Mouse (Mus musculus) spleen, postnatal 10 days (tissue): ENCODE results near the gene Fam227b.

Experiments used
- DNase-seq, 2 experiments: peaks; one replicate each; pipeline ENCODE4 v3.0.0; 2021 to 2022; ENCODE audit warnings: low spot score in 2 of 2

Fam227b gene

DNA sequence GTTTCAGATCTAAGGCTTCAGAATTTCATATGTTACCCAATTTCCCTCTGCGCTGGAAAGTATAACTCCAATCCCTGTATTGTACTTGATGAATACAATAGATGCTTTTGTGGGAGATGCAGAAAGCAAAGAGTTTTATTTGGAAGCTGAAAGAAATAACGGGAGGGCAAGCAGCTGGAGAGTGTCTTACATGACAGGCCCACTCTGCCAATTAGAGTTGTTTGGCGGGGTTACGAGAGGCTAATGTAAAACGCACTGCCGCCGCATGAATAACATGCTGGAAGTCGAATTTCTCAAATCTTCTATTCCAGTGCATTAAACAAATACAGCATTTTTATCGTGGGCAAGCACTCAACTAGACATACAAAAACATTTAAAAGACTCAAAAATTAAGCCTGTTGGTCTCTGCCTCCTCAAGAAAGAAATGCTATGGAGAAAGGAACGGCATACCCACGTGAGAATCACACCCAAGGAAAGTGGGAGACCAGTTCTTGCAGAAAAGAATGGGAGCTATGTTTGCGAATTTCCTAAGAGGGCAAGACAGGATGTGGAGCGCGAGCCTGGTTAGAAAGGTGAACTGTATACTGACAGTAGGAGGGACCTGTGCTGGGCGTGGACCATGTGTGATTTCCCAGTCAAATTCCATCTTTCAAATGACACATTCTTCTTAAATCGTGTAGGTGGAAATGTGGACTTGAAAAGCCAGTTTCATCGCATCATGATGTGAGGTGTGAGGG is 90.6 kb downstream of the Fam227b start:
- DNase-seq: no peak

- DNase-seq: no peak
Observed at GRCm38 (mm10) chr2:126060595-126060994, 91.2 kb downstream of the Fam227b start.

- DNase-seq: no peak
Observed at GRCm38 (mm10) chr2:126053657-126054056, 98.1 kb downstream of the Fam227b start.

- no peak for DNase-seq
Observed at GRCm38 (mm10) chr2:126052749-126053557, 98.9 kb downstream of the Fam227b start.

- no peak for DNase-seq
Observed at GRCm38 (mm10) chr2:126045621-126046020, 106.2 kb downstream of the Fam227b start.

GRCm38 (mm10) chr2:126042674-126043073 is 109.1 kb downstream of the Fam227b start:
- DNase-seq: no peak

- DNase-seq: no peak
Observed at GRCm38 (mm10) chr2:126041237-126041636, 110.6 kb downstream of the Fam227b start.

DNA sequence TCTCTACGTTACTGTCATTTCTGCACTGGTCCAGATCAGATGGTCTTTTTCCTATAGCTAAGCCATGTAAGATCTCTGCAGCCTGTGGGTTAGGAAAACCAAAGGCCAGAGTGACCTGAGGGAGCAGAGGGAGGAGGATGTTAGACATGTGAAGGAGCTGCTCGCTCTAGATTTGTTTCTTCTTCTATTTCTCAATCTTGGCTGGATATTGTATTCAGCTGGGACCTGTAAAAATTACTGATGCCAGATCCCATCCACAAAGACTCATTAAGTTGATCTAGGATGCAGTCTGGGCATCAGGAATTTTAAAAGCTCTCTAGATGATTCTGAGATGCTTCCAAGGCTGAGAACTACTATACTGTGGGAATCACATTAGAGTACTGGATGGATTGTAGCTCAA is 111.2 kb downstream of the Fam227b start:
- no peak for DNase-seq

DNA sequence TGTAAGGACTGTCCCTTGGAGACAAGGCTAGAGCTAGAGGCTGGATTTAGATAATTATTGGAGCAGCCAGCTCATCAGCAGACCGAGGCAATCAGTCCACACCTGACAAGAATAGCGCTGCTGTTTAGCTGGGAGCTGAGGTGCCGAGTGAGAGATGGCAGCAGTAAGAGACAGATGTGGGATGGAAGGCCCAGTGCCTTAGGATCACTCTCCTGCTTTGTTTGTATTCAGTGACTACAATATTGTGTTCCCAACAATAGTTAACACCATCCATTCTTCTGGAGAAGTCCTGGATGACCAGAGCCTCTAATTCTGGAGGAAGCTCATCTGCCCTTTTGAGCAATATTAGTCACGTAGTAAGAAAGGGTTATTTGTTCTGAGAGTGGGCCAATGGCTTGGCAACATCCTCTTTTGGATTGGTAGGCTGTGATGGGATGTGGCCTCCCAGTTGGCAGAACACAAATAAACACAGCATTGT is 112.4 kb downstream of the Fam227b start:
- DNase-seq: no peak

DNA sequence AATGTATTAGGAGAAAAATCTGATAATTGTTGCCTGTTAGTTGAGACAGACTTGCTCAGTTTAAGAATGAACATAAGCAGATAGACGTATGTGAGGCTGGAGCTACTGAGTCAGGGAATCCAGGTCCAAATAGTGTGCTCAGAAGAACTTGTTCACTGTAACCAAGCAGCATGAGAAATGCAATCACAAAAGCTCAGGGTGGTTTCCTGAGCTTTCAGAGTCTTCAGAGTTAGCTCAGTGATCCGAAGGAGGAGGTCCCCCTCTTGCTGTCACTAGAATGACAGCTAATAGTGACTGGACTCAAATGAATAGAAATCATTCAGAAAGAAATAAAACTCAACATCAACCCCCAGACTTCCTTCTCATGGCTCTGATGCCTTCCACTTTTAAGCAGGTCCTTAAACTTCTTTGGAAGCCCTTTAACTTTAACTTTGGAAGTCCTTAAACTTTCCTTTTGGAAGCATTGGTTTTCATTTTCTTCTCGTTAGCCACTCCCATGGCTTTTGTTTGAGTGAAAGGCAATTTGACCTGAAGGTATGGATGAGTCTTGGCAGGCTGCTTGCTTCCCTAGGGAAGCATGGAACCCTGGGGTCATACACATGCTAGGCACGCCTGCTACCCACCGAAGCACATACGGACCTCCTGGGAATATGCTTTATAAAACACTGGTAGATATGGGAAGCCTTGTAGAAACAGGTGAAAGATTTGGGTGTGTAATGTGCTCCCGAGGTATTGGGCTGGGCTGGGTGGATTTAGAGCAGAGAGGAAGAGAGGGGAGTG is 113.4 kb downstream of the Fam227b start:
- DNase-seq: no peak

DNA sequence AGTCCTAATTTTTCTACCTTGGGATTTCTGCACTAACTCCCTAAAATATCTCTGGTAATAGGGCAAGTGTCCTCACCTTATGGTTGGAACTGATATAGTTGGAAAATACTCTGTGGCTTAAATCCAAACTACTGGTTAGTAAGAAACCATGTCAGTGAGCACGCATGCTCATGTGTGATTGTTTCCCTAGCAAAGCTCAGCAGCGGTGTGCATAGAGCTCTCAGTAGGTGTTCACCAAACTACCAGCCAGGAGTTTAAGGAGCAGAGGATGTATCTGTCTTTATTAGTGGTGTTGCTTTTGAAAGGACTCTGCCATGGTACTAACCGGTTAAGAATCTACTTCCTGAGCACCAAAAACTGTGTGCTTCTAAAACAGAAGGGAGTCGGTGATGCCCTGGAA is 115.7 kb downstream of the Fam227b start:
- no peak for DNase-seq

DNA sequence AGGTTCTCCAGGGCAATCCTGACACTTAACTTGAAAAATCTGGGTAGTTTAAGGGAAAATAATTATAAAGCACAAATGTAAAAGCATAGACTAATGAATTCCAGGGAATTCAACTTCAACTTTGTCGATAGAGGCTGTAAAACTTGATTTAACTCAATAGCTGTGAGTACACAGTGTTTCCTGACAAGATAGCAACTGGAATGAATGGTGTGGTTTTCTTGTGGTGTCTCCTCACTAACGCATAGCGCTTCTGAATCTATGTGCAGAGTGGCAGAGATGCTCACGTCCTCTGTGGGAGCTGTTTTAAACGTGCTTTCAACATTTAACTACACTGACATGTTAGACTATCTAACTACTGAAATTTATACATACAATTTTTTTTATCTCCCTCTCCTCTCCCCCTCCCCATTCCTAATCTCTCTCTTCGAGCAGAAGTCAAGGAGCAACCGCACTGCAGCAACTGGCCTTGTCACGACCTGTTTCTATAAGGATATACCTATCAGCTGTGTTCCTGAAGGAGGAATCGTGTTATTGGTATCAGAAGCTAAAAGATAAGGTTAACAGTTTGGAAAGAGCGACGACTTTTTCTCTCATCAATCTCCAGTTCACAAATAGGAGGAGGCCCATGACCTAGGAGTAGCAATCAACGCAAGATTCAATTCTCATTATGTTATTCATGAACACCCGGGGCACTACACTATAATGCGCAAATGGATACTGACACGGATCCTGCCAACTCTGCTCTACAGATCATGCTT is 116.6 kb downstream of the Fam227b start:
- no peak for DNase-seq

GRCm38 (mm10) chr2:126034379-126035005 is 117.3 kb downstream of the Fam227b start, which contains the start of gene Fgf7:
TSS of gene Fgf7 (plus strand) at chr2:126034658.
- no peak for DNase-seq

GRCm38 (mm10) chr2:126033114-126033972 is 118.5 kb downstream of the Fam227b start:
- DNase-seq: no peak

- no peak for DNase-seq
Observed at GRCm38 (mm10) chr2:126031186-126031900, 120.5 kb downstream of the Fam227b start.

DNA sequence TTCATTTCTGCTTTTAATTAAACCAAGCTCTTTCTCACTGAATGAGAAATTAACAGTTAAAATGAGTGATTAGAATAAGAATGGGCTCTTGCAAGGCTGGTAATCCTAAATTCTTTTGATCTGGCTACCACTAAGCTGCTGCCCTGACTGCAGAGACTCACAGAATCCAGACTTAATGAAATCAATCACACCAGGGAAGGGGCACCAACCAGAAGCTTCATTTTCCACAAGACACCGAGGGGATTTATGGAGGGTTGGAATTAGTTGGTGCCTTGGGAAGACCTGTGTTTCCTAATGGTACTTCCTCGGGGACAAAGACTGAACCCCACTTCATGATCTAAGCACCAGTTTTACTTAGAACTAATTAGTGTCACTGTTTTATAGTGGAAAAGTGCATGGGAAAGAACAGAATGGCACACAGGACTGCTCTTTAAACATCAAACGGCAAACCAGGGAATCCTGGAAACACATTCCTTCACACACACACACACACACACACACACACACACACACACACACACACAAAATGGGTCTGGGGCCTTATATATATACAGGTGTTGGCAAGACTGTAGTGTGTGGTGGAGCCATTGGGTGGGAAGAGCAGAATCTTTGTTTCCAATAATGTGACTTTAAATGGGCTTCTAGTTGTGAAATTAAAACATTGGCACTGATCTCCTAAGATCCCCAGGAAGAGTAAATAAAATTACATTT is 135.9 kb downstream of the Fam227b start:
- no peak for DNase-seq

GRCm38 (mm10) chr2:126014989-126015710 is 136.7 kb downstream of the Fam227b start:
- no peak for DNase-seq

GRCm38 (mm10) chr2:126006742-126007141 is 145.1 kb downstream of the Fam227b start:
- no peak for DNase-seq
